Comparison of ENCODE assay signal across 1 mouse cellular context in genomic region chr7:105602860-105603623, GRCm38 (mm10).
TF ChIP-seq lines count a peak whose summit lies in the region.

No protein-coding gene starts in this region.

TF ChIP-seq in C2C12, 6 proteins besides CTCF, POLR2A, EP300 and RAD21:
- TF ChIP-seq MAX (IDR thresholded peaks at IDR 0.05) (no peak), USF1 (IDR thresholded peaks at IDR 0.05; ENCODE audit: low read depth) (no peak), MYOG (IDR thresholded peaks at IDR 0.05; ENCODE audit: control insufficient read depth, extremely low read depth, insufficient read length) (no peak), FOSL1 (IDR thresholded peaks at IDR 0.05; ENCODE audit: insufficient read depth, low read length, poor library complexity, severe bottlenecking) (no peak), MYOD1 (IDR thresholded peaks at IDR 0.05; ENCODE audit: control insufficient read depth, insufficient read length, low read depth) (no peak), CEBPB (IDR thresholded peaks at IDR 0.05; ENCODE audit: low read depth) (no peak)
